Mouse (Mus musculus) liver, postnatal 0 days (tissue): Measurements from ENCODE around the gene Ube2k. TPM values are rescaled to one million over a fixed set of nuclear protein-coding genes. Genes with fewer than 3 reads are reported as not detected.

Source experiments
- ATAC-seq: fragments of 200-750 bp; cut with Nextera tagmentation; 2 replicates; pipeline ENCODE4 v1.8.0; 2017; ENCODE audit warnings: mild to moderate bottlenecking, moderate library complexity
- DNase-seq: peaks from one replicate; pipeline ENCODE4 v3.0.0-alpha.2; 2016
- H3K27ac ChIP-seq: fragments of 300-500 bp; sonication (generic); 2 replicates; pipeline ENCODE4 v1.5.1; 2014; ENCODE audit warnings: antibody characterized with exemption, moderate library complexity, mild to moderate bottlenecking, low read depth
- H3K27me3 ChIP-seq: fragments of 300-500 bp; sonication (generic); 2 replicates; pipeline ENCODE4 v1.6.1; 2014; ENCODE audit warnings: low read length, control low read depth, mixed read lengths; ENCODE audit not compliant: insufficient read depth
- H3K36me3 ChIP-seq: fragments of 300-500 bp; sonication (generic); replicated peaks from 2 replicates; pipeline ENCODE4 v1.6.1; 2014; ENCODE audit warnings: mild to moderate bottlenecking, control low read depth, low read length, moderate library complexity, mixed read lengths; ENCODE audit not compliant: insufficient read depth
- H3K4me1 ChIP-seq: fragments of 300-500 bp; sonication (generic); 2 replicates; pipeline ENCODE4 v1.6.1; 2014; ENCODE audit warnings: antibody characterized with exemption, mild to moderate bottlenecking, control low read depth; ENCODE audit not compliant: insufficient read depth
- H3K4me2 ChIP-seq: fragments of 300-500 bp; sonication (generic); 2 replicates; pipeline ENCODE4 v1.6.1; 2014; ENCODE audit warnings: low read depth, mild to moderate bottlenecking, low read length, moderate library complexity, mixed read lengths
- H3K4me3 ChIP-seq: fragments of 300-500 bp; sonication (generic); 2 replicates; pipeline ENCODE4 v1.5.1; 2014; ENCODE audit warnings: low read depth, low read length
- H3K9ac ChIP-seq: fragments of 300-500 bp; sonication (generic); replicated peaks from 2 replicates; pipeline ENCODE4 v1.6.1; 2014; ENCODE audit warnings: mild to moderate bottlenecking, moderate library complexity
- H3K9me3 ChIP-seq: fragments of 300-500 bp; sonication (generic); 2 replicates; pipeline ENCODE4 v1.6.1; 2016; ENCODE audit warnings: mild to moderate bottlenecking, control low read depth, low read length, mixed read lengths
- CTCF ChIP-seq: sonication (generic); IDR thresholded peaks from 2 replicates; pipeline ENCODE4 v1.5.1; 2016; ENCODE audit warnings: antibody characterized with exemption, low read depth
- EP300 ChIP-seq: IDR thresholded peaks from 2 replicates; pipeline ENCODE4 v1.6.1; 2016; ENCODE audit warnings: antibody characterized with exemption, low read depth, mild to moderate bottlenecking
- WGBS: fragments of 180-500 bp; shearing (Covaris S2); extraction: QIAGEN DNeasy Blood & Tissue Kit; methylation state at CpG from one replicate; pipeline ENCODE4 v1.1.7; 2014; ENCODE audit not compliant: insufficient replicate concordance; 5-methylcytosine and 5-hydroxymethylcytosine counted together
- polyA plus RNA-seq: library from polyadenylated mRNA; unstranded; fragments of >200 nt; fragmentation: Nextera tagmentation; extraction: Ambion mirVana; gene quantifications from 2 replicates; pipeline ENCODE4 v1.2.1, GENCODE M21; 2015

The Ube2k gene
- polyA plus RNA-seq, 1 experiment from 2014 or later: 74.6 TPM

- Histone ChIP-seq H3K9ac (no peak overlapping the region), H3K27ac (no peak overlapping the region), H3K27me3 (no peaks in the 10 kb centered on the region), H3K36me3 (peaks cover 17% of the 10 kb centered on the region), H3K4me1 (0 out of 2 replicates have a peak, but pooled peaks cover 5% of the 10 kb centered on the region), H3K9me3 (no peaks in the 10 kb centered on the region), H3K4me3 (no peak overlapping the region), H3K4me2 (no peak overlapping the region)
- ATAC-seq (no peak), DNase-seq (no peak)
- TF ChIP-seq CTCF: no peak
- TF ChIP-seq EP300: no peak
- 72% methylated on average over 2 of the region's 2 CpGs for WGBS
These were observed 28.5 kb downstream of the Ube2k start for GRCm38 (mm10) chr5:65565486-65565885.

- Histone ChIP-seq H3K4me2 (no peak overlapping the region), H3K27ac (no peak overlapping the region), H3K36me3 (peaks cover 25% of the 10 kb centered on the region), H3K27me3 (no peaks in the 10 kb centered on the region), H3K4me3 (no peak overlapping the region), H3K9me3 (no peaks in the 10 kb centered on the region), H3K4me1 (peaks cover 9% of the 10 kb centered on the region; the same call in 1 of the 2 replicates), H3K9ac (no peak overlapping the region)
- WGBS: 91% methylated on average over 2 of the region's 2 CpGs
- no peak for TF ChIP-seq EP300
- no peak for TF ChIP-seq CTCF
- ATAC-seq: no peak
- no peak for DNase-seq
These were observed 37.8 kb downstream of the Ube2k start for GRCm38 (mm10) chr5:65574876-65575275.

- no peaks in the 10 kb centered on the region for H3K9me3 ChIP-seq
- WGBS: 54% methylated on average over 2 of the region's 2 CpGs
- TF ChIP-seq EP300: no peak
- no peak overlapping the region for H3K4me2 ChIP-seq
- ATAC-seq (no peak), DNase-seq (no peak)
- H3K27me3 ChIP-seq: no peaks in the 10 kb centered on the region
- peaks cover 29% of the 10 kb centered on the region for H3K36me3 ChIP-seq
- no peak overlapping the region for H3K4me3 ChIP-seq
- H3K4me1 ChIP-seq: peaks cover 9% of the 10 kb centered on the region; the same call in 1 of the 2 replicates
- H3K27ac ChIP-seq: no peak overlapping the region
- no peak overlapping the region for H3K9ac ChIP-seq
These were observed 38.9 kb downstream of the Ube2k start for GRCm38 (mm10) chr5:65575896-65576295.

GRCm38 (mm10) chr5:65578545-65578944, 41.5 kb downstream of the Ube2k start:
- no peaks in the 10 kb centered on the region for H3K27me3 ChIP-seq
- ATAC-seq (no peak), DNase-seq (no peak)
- no peak overlapping the region for H3K4me3 ChIP-seq
- H3K9ac ChIP-seq: no peak overlapping the region
- H3K4me2 ChIP-seq: no peak overlapping the region
- H3K27ac ChIP-seq: no peak overlapping the region
- H3K36me3 ChIP-seq: peaks cover 29% of the 10 kb centered on the region
- no peaks in the 10 kb centered on the region for H3K9me3 ChIP-seq
- WGBS: 82% methylated on average over 3 of the region's 3 CpGs
- TF ChIP-seq CTCF (no peak), EP300 (no peak)
- peaks cover 9% of the 10 kb centered on the region; the same call in 1 of the 2 replicates for H3K4me1 ChIP-seq

- WGBS: 67% methylated on average over 5 of the region's 5 CpGs
- Histone ChIP-seq H3K4me2 (no peak overlapping the region), H3K27ac (peak overlapping the region; percentile 56; the same call in 1 of the 2 replicates), H3K36me3 (peaks cover 23% of the 10 kb centered on the region), H3K27me3 (no peaks in the 10 kb centered on the region), H3K4me3 (no peak overlapping the region), H3K9me3 (no peaks in the 10 kb centered on the region), H3K4me1 (no peaks in the 10 kb centered on the region), H3K9ac (no peak overlapping the region)
- no peak for TF ChIP-seq CTCF
- 0 out of 2 replicates have a peak, but pooled peaks have one; percentile 20 for TF ChIP-seq EP300
- no peak for DNase-seq
- ATAC-seq: peak; percentile 97
These were observed 49.3 kb downstream of the Ube2k start for GRCm38 (mm10) chr5:65586291-65586690.

- no peak for ATAC-seq
- Histone ChIP-seq H3K9me3 (no peaks in the 10 kb centered on the region), H3K4me1 (no peaks in the 10 kb centered on the region), H3K9ac (no peak overlapping the region), H3K27me3 (no peaks in the 10 kb centered on the region), H3K4me2 (no peak overlapping the region), H3K36me3 (peaks cover 35% of the 10 kb centered on the region), H3K27ac (no peak overlapping the region), H3K4me3 (no peak overlapping the region)
- whole genome bisulfite sequencing: 48% methylated on average over 1 of the region's 1 CpGs
- no peak for DNase-seq
- TF ChIP-seq CTCF (no peak), EP300 (no peak)
These were observed 53.2 kb downstream of the Ube2k start for GRCm38 (mm10) chr5:65590199-65590598.

GRCm38 (mm10) chr5:65592421-65592820, 55.4 kb downstream of the Ube2k start:
- no peak for DNase-seq
- no peak for TF ChIP-seq EP300
- peaks cover 38% of the 10 kb centered on the region for H3K36me3 ChIP-seq
- no peak overlapping the region for H3K9ac ChIP-seq
- H3K4me3 ChIP-seq: no peak overlapping the region
- H3K4me1 ChIP-seq: no peaks in the 10 kb centered on the region
- no peak for ATAC-seq
- no peak overlapping the region for H3K4me2 ChIP-seq
- H3K27me3 ChIP-seq: no peaks in the 10 kb centered on the region
- no peaks in the 10 kb centered on the region for H3K9me3 ChIP-seq
- 68% methylated on average over 2 of the region's 2 CpGs for WGBS
- H3K27ac ChIP-seq: no peak overlapping the region
